Mouse (Mus musculus) cortical plate, adult 2 months (tissue): ENCODE data around the gene Nyap1.

ENCODE experiments used
- CTCF ChIP-seq: fragments of 200-500 bp; IDR thresholded peaks from 2 replicates; pipeline ENCODE4 v1.5.1; 2011; ENCODE audit warnings: mild to moderate bottlenecking, control low read depth, low read length; ENCODE audit not compliant: insufficient read depth; ENCODE audit errors: extremely low read depth
- POLR2A ChIP-seq: fragments of 200-500 bp; IDR thresholded peaks from 2 replicates; pipeline ENCODE4 v1.6.1; 2011; ENCODE audit warnings: mild to moderate bottlenecking, low read length, control low read depth; ENCODE audit not compliant: insufficient read depth; ENCODE audit errors: extremely low read depth

DNA sequence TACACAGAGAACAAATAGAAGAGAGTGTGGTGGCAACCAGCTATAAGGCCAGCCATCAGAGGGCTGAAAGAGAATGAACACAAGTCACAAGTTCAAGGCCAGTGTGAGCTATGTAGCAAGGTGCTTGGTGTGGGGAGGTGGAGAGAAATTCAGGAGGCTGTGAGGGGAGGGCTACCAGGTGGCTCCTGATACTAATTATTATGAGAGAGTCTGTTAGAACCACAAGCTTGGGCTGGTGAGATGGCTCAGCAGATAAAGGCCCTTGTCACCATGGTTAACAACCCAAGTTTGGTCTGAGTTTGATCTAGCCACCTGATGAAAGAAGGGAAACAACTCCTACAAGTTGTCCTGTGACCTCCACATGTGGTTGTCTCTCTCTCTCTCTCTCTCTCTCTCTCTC is 31.3 kb upstream of the Nyap1 start:
- TF ChIP-seq POLR2A (no peak), CTCF (no peak)
